Mouse (Mus musculus) Patski (cell line): ENCODE measurements at regions not wholly inside any gene's neighbourhood (a gene's known extent, or its start where the extent isn't known, plus 50 kb on each side); places are given as distances from the start of the nearest gene placed in this dataset.

Experiments
- ATAC-seq: fragments of 100-300 bp; one replicate; pipeline ENCODE4 v1.8.0; 2021
- CTCF ChIA-PET: fragments of 350-600 bp; sonication (Branson Sonifier 250); formaldehyde crosslinking; loops from one replicate; lab custom pipeline; 2022; ENCODE audit warnings: inconsistent platforms; lab: Charles Lee
- POLR2A ChIA-PET: fragments of 350-600 bp; sonication (Branson Sonifier 250); formaldehyde crosslinking; loops from one replicate; lab custom pipeline; 2022; ENCODE audit warnings: antibody characterized with exemption, inconsistent platforms; lab: Charles Lee
- DNase-seq: peaks from one replicate; pipeline ENCODE4 v3.0.0-alpha.2; 2011; ENCODE audit warnings: low read depth, low spot score
- H3K27me3 ChIP-seq: fragments of 371-371 bp; one replicate; pipeline ENCODE4 v1.5.1; 2021
- CTCF ChIP-seq: fragments of 100-300 bp; IDR thresholded peaks from one replicate; pipeline ENCODE4 v1.5.1; 2021
- in situ Hi-C: fragments of 300-500 bp; cut with MboI; formaldehyde crosslinking; loops from 3 replicates; pipeline ENCODE4 v1.11.1; 2018; ENCODE audit warnings: low pct_unique_long_range_greater_than_20kb, mixed read lengths

GRCm38 (mm10) chr10:44840449-44840848 is 226.6 kb upstream of the Prep start:
- DNase-seq (no peak), ATAC-seq (no peak)
- CTCF ChIA-PET: interaction anchor here (1.2 to 1.3 kb wide), 2 partner anchors 26 to 80 kb away, joined by 3 read pairs; no protein-coding TSS in a partner anchor
- POLR2A ChIA-PET: no interaction called here
- in situ Hi-C loops: no loop called here
- peaks cover 4% of the 10 kb centered on the region for H3K27me3 ChIP-seq
- TF ChIP-seq CTCF: no peak

GRCm38 (mm10) chr10:44832455-44832854 is 234.5 kb upstream of the Prep start:
- H3K27me3 ChIP-seq: peaks cover 7% of the 10 kb centered on the region
- TF ChIP-seq CTCF: no peak
- no peak for ATAC-seq
- in situ Hi-C loops: no loop called here
- POLR2A ChIA-PET: interaction anchor here (0.6 kb wide), 1 partner anchor 596 kb away, joined by 3 read pairs; no protein-coding TSS in a partner anchor
- CTCF ChIA-PET: no interaction called here
- no peak for DNase-seq

- no peak for ATAC-seq
These were observed 240.7 kb upstream of the Prep start for GRCm38 (mm10) chr10:44826271-44826670.

DNA sequence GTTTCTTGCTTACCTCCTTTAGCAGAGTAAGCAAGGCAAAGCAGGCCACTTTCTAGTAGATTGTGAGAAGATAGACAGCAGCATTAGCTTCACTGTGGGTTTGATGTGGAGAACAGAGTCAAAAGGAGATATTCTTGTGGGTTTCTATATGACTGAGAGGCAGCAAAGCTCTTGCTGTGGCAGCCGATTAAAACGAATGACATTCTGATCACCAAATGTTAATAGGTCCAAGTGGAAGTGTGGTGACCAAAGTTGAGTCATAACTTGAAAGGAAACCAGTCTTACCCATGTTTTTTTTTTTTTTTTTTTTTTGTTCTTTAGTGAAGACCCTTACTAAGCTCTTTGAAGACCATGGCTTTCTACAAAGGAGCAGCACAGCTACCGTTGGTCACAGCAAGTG is 245.3 kb upstream of the Prep start:
- TF ChIP-seq CTCF: no peak
- POLR2A ChIA-PET: no interaction called here

More at GRCm38 (mm10) chr10:44826271-44826670, 240.7 kb upstream of the Prep start:
- in situ Hi-C loops: no loop called here
- TF ChIP-seq CTCF: no peak
- ChIA-PET CTCF (no interaction called here), POLR2A (no interaction called here)
- DNase-seq: no peak
- no peaks in the 10 kb centered on the region for H3K27me3 ChIP-seq

DNA sequence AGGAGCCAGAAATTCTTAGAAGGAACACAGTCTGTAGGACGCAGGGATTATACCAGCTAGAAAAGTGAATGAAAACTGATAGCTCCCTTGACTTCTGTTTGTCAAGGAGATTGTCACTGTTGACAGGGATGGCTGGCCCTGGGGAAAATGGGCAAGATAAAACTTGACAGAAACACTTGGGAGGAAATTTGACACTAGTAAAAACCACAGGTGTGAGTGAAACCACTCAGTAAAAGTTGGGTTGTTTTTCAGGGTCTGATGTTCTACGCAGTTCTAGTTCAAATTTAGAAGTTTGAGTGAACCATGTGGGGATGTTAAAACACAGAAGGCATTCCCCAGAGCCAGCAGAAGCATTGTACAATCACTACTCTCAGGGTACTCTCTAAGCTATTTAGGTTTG is 246.6 kb upstream of the Prep start:
- DNase-seq: no peak
- no peak for ATAC-seq
- in situ Hi-C loops: no loop called here
- ChIA-PET CTCF (no interaction called here), POLR2A (no interaction called here)
- TF ChIP-seq CTCF: no peak
- H3K27me3 ChIP-seq: no peaks in the 10 kb centered on the region

More for the DNA sequence above, 245.3 kb upstream of the Prep start:
- in situ Hi-C loops: no loop called here
- no peak for DNase-seq
- no peak for ATAC-seq
- no peaks in the 10 kb centered on the region for H3K27me3 ChIP-seq
- CTCF ChIA-PET: no interaction called here

DNA sequence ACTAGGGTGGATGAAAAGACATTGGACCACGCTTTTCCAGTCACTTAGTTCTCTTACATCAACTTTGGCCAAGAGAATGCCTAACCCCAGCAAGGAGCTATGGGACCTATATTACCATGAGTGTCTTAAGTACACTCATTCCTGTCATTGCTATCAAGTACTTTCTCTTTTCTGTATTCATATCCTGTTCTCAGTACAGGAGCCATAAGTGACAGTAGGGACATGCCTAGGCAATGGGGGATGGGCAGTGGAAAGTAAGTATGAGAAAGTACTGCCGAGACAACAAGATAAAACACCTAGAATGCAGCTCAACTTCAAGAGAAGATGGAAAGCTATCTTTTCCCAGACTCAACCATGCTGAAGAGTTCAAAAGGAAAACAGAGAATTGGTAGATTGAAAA is 247.6 kb upstream of the Prep start:
- in situ Hi-C loops: no loop called here
- CTCF ChIA-PET: interaction anchor here (1.0 to 1.1 kb wide), 2 partner anchors 8 to 201 kb away, joined by 3 read pairs; no protein-coding TSS in a partner anchor
- POLR2A ChIA-PET: interaction anchor here (0.7 kb wide), 1 partner anchor 47 kb away, joined by 3 read pairs; no protein-coding TSS in a partner anchor
- no peaks in the 10 kb centered on the region for H3K27me3 ChIP-seq
- DNase-seq (no peak), ATAC-seq (no peak)
- TF ChIP-seq CTCF: no peak

DNA sequence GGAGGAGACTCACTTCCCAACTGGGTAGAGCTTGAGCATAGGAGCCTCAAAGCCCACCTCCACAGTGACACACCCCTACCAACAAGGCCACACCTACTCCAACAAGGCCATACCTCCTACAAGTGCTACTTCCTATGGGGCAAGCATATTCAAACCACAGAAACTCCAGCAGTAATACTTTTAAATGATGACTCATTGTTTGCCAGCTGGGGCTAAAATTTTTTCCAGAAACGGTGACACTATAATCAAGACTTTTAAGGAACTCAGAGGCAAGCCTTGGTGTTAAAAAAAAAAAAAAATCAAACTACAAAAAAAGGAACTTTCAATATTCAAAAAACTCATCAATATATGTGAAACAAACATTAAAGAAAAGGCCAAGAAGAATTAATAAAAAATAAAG is 248.4 kb upstream of the Prep start:
- POLR2A ChIA-PET: no interaction called here

GRCm38 (mm10) chr10:44796205-44796604 is 267.9 kb upstream of the Prdm1 start:
- POLR2A ChIA-PET: no interaction called here
- ATAC-seq: no peak
- in situ Hi-C loops: no loop called here
- CTCF ChIA-PET: no interaction called here
- TF ChIP-seq CTCF: no peak
- DNase-seq: no peak
- H3K27me3 ChIP-seq: peaks cover 3% of the 10 kb centered on the region

More for the DNA sequence above, 248.4 kb upstream of the Prep start:
- in situ Hi-C loops: no loop called here
- no peak for ATAC-seq
- no peaks in the 10 kb centered on the region for H3K27me3 ChIP-seq
- no peak for DNase-seq
- TF ChIP-seq CTCF: no peak
- CTCF ChIA-PET: interaction anchor here (1.1 to 1.3 kb wide), 2 partner anchors 10 to 202 kb away, joined by 3 read pairs; no protein-coding TSS in a partner anchor

DNA sequence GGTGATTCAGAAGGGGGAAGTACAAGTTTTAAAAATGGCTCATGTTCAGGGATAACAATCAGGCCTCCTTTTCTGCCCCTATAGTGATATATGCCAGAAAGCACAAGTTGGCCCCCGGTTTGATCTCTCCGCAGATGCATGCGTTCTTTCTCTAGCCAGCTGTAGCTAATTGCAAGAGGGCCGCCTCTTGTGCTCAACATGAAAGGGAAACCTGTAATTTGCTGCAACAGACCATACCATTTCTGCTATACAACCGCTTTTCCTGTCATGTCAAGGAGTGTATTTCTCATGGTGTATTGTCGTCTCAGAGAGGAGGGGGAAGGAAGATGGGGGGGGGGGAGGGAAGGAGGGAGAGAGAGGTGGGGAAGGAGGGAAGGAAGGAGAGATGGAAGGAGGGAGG is 257.1 kb upstream of the Prdm1 start:
- no peak for TF ChIP-seq CTCF
- in situ Hi-C loops: no loop called here
- ChIA-PET CTCF (no interaction called here), POLR2A (no interaction called here)
- DNase-seq (no peak), ATAC-seq (no peak)
- peaks cover 5% of the 10 kb centered on the region for H3K27me3 ChIP-seq

- ATAC-seq (no peak), DNase-seq (no peak)
- no peak for TF ChIP-seq CTCF
- peaks cover 10% of the 10 kb centered on the region for H3K27me3 ChIP-seq
- ChIA-PET CTCF (no interaction called here), POLR2A (no interaction called here)
- in situ Hi-C loops: no loop called here
These were observed 252.2 kb upstream of the Prdm1 start for GRCm38 (mm10) chr10:44780381-44780958.

GRCm38 (mm10) chr10:44779568-44780207 is 251.4 kb upstream of the Prdm1 start:
- H3K27me3 ChIP-seq: peaks cover 10% of the 10 kb centered on the region
- no peak for ATAC-seq
- TF ChIP-seq CTCF: no peak
- POLR2A ChIA-PET: no interaction called here
- CTCF ChIA-PET: interaction anchor here (0.9 kb wide), 1 partner anchor 246 kb away, joined by 3 read pairs; no protein-coding TSS in a partner anchor
- no peak for DNase-seq
- in situ Hi-C loops: no loop called here
